Mouse (Mus musculus) heart, adult 11 months (tissue): ENCODE data around the gene Acvr1b.

Experiments
- DNase-seq: peaks from one replicate; pipeline ENCODE4 v3.0.0; 2022

Acvr1b gene

DNA sequence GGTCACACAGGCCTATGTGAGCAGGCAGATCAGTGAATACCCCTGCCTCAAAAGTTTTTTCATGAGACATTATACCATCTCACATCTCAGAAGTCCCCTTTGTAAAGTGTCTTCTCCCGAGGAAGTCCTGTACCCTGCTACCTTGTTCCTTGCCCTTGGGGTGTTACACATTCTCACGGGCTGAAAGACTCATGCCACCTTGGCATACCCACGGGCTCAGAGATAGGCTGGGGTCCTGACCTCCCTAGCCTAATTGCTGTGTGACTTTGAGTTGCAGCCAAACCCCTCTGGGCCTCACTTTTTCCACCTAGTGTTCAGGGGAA lies 79.7 kb downstream of the Acvr1b start:
- no peak for DNase-seq

DNA sequence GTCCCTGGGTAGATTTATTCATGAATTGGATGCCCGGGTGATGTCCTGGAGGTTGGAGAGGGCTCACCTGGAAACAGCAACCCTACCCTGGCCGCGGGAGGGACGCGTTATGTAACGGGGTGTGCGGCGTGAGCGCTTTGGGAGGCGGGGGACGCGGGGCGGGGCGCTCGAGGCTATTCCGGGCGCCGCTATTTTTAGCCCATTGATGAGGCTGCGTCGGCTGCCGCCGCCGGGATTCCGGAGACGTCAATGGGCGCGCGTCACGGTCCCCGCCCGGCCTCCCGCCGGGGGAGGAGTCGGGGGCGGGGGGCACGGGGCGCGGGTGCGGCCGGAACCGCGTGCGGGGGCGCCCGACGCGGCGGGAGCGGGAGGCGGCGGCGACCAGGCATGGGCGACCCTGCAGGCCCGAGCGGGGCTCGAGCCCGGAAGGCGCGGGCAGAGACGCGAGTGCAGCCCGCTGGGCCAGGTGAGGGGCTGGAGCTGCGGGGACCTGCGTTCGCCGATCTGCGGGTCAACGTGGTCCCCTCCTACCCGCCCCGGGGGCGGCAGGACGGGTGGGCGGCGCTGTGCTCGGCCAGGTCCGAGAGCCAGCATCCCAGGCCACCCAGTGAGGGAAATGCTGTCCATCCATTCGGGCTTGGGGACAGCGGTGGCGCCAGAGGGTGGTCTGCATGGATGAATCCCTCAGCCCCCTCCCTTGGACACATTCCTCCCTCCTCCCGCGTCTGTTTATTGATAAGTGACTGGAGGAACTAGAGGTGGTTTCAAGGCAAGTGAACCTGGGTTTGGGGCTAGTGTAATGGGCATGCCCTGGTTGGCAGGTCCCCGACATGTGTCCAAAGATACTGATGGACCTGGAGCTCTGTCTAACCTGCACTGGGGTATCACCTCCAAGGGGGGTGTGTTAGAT lies 80.3 kb downstream of the Acvr1b start, which contains the start of gene Nr4a1:
TSS of gene Nr4a1 (plus strand) at position 384 of the 910 bp plus-strand sequence.
- peak; percentile 99 for DNase-seq

DNA sequence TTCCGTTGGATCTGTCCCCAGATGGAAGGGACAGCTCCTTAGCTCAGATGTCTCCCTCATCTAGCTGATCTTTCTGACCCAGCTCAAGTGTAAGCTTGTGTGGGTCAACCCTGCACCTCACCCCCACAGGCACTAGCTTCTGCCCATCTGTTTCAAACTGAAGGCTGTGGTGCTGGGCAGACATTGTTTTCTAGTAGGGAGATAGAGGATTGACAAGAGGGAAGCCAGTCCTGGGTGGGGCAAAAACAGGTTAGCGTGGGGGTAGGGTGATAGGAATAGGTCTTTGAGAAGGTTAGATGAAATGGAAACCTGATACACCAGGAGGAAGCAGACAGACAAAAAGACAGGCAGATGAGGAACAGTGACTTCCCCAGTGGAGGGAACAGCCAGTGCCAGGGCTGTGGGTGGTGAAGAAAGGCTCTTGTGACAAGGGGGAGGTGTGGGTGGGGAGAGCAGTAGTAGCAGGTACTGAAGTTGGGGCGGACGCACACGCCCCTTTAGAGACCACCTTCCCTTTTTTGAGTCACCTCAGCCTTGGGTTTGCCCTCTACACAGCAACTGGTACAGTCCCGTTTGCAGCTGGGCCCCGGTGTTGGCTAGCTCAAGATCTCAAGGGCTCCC lies 82.1 kb downstream of the Acvr1b start:
- DNase-seq, result peak; percentile 92

DNA sequence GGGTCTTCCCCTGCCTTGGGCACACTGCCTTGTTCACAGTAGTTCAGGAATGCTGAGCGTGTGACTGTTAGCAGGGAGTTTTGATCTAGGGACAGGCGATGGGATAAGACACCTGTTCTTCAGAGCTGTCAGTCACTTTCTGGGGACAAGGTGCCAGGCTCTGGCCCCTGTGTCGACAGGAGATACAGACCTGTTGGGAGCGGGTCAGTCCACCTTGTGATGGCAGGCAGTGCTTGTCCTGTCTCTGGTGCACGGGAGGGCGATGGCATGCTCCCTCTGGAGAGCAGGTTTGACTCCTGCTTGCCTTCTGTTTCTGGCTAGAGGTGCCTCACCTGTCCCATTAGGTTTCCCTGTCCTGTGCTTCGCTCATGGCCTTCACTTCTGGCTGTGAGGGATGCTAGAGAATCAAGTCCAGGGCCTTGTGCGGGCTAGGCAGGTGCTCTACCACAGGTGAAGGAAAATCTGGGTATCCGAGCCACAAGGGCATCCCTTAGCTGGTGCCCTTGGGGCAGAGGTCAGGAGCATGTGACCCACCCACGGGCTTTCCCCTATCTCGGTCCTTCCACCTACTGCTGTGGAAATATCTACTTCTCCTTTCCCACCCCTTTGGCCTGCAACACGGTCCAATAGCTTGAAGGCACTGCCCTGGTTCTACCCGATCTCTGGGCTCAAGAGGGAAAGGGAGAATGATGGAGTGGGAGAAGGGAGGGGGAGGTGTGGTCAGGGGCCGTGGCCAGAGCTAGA lies 82.8 kb downstream of the Acvr1b start:
- DNase-seq, result peak; percentile 92

DNA sequence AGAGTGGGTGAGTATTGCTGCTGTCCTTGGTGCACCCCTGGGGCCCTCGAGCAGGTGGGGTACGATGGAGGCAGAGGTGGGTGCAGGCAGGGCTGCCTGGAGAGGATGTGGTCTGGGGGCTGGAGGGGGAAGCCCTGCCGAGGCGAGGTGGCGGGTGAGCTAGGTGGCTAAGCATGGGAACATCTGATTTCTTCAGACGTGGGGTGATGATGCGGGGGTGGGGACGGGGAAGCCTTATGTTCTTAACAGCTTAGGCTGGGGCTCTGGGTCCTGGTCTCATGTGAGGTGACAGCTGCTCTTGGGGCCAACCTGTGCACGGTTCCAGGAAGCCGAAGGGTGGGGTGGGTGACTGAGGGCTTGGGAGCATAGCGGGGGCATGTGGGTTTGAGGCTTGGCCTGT lies 84.6 kb downstream of the Acvr1b start:
- DNase-seq, result peak; percentile 93

DNA sequence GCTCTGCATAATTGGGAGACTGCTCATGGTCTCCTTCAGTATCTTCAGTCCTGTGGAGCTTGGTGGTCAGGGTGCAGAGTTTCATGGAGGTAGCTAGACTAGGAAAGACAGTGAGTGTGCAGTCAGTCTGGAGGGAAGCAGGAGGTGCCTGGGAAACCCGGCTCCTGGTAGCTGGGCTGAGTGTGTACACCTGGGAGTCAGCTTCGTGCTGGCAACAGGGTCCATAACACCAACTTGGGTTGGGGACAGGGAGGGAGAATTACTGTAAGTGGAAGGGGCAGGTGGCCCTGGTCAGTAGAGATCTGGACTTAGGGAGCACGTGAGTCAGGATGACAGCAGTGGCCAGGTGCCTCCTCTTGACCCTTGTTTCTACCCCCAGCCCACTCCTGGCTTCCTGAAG lies 86.1 kb downstream of the Acvr1b start:
- DNase-seq, result no peak

DNA sequence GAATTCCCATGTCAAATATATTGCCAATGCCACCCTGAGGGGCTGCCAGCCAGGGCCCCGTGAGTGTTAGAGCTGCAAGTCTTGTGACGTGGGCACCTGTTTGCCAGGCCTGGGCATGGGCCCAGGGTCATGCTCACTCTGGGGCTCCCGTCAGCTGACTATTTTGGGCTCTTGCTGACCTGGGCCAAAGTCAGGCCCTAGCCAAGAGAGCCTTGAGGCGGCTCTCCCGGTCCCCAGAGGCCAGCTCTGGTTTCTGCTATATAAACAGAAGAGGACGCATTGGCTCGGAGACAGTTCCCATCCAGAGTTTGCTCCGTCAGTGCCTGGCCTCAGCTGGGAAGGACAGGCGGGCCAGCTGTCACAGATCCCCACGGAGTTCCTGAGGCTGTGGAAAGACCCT lies 86.5 kb downstream of the Acvr1b start:
- peak; percentile 100 for DNase-seq

DNA sequence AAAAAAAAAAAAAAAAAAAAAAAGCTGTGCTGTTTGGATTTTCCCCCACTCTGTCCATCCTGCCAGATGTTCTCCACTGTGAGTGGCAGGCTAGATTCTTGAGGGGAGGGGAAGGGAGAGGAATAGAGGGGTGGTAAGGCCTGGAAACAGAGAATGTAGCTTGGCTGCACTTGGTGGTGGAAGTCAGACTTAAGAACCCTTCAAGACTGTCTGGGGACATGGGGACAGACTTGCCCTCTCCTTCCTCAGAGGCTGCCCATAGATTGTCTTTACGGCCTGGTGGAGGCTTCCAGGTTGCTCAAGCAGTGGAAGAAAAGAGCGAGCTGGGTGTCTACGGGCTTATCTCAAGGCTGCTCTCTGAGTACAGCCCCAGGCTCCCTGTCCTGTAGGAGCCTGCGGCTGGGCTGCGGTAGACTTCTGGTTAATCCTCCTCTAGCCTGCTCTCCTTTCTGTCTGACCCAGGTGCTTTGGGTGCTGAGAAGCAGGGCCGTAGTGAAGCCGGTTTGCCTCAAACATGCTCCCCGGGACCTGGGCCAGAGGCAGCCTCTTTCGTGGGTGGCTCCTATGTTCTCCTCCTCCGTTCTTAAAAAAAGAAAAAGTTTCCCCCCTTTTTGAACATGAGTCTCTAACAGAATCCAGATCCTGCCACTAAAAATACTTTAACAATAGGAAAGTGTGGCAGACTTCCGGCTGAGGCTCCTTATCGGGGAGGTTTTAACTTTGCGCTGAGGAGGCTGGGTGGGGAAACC lies 87.2 kb downstream of the Acvr1b start:
- peak; percentile 96 for DNase-seq

DNA sequence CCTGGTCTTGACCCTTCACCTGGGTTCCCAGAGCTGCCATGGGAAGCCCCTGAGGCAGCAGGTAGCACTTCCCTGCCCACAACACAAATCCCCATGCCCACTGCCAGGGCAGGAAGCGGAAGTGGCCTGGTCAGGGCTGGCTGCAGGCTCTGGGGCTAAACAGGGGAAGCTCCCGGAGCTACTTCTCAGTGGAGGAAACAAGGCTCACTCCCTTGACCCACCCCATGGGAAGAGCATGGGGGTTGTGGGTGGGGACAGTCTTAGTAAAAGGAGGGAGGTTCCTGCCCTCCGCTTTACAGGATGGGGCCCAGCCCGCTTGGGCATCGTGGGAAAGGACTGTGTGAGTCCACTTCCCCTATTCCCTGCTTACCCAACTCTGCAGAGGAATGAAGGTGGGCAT lies 88.6 kb downstream of the Acvr1b start:
- DNase-seq, result peak; percentile 98
